Mouse (Mus musculus): ENCODE results near the gene Tor2a. TPM values are rescaled to one million over a fixed set of nuclear protein-coding genes. Genes with fewer than 3 reads are reported as not detected.

The Tor2a gene
- polyA plus RNA-seq, 1 experiment: 35.7 TPM

DNA sequence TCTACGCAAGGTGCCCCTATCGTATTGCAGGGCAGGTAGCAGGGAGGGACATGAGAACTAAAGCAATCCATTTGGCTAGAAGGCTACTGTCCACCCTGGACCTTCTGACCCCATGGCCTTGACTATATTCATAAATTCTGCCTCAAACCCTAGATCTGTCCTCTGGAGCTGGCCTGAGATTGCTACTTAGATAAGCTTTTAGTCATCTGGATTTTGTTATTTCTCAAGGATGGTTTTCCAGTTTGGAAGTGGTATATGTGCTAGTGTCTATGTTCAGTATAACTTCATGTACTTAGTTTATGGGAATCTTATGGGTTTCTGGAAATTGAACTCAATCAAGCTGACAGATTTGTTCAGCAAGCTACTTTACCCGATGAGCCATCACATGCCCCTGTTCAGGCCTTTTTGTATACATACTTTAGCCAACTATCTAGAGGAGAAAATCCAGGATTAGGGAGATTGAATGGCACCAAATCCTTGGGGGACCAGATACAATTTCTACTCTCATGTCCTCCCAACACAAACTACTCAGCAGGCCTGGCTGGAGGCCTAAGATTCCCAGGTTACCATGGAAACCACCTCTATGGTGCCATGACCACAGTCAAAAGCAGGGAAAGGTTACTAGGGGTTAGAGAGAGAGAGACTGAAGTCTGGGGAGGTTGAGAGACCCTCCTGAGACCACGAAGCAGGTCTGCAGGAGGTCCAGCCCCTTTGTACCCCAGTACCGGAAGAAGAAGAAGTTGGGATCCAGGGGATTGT, 12.5 kb downstream of the Tor2a start:
- no peak overlapping the region for H3K4me3 ChIP-seq (ENCODE audit: insufficient read depth, poor library complexity, severe bottlenecking)

DNA sequence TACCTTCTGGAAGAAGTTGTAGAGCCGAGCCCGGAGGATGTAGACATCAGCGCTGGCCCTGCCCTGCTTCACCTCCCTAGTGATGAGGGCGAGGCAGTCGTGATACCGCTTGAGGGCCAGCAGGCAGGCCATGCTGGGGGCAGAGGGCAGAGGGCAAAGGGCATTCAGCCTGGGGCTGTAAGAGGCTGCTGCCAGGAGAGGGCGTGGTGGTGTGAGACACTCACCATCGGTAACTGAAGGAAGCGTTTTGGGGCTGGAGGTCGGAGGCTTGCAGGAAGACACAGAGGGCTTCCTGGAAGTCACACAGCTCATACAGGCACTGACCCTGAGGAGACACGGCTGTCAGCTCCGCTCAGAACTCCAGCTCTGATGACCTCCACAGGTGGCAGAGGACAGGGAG, 14.9 kb downstream of the Tor2a start:
- H3K4me3 ChIP-seq (ENCODE audit: insufficient read depth, poor library complexity, severe bottlenecking): no peak overlapping the region
- no peaks in the 10 kb centered on the region for H3K27me3 ChIP-seq (ENCODE audit: control insufficient read depth, insufficient read depth, insufficient read length)
- H3ac ChIP-seq (ENCODE audit: control insufficient read depth, insufficient read length, low read depth): no peak overlapping the region
- H3K79me2 ChIP-seq (ENCODE audit: control insufficient read depth, insufficient read depth): peaks cover 13% of the 10 kb centered on the region
- peaks cover 11% of the 10 kb centered on the region for H3K79me3 ChIP-seq (ENCODE audit: low read depth)
- TF ChIP-seq CTCF (IDR thresholded peaks at IDR 0.05; ENCODE audit: control insufficient read depth, insufficient read depth, insufficient read length): no peak
- no peak for TF ChIP-seq MAX (IDR thresholded peaks at IDR 0.05)
- TF ChIP-seq MYOD1 (IDR thresholded peaks at IDR 0.05; ENCODE audit: control insufficient read depth, insufficient read length, low read depth): no peak
- no peak for TF ChIP-seq MYOG (IDR thresholded peaks at IDR 0.05; ENCODE audit: control insufficient read depth, extremely low read depth, insufficient read length)
- TF ChIP-seq FOSL1 (IDR thresholded peaks at IDR 0.05; ENCODE audit: insufficient read depth, low read length, poor library complexity, severe bottlenecking): no peak
- no peak for TF ChIP-seq CEBPB (IDR thresholded peaks at IDR 0.05; ENCODE audit: low read depth)
- TF ChIP-seq USF1 (IDR thresholded peaks at IDR 0.05; ENCODE audit: low read depth): no peak
- H3K36me3 ChIP-seq (ENCODE audit: control insufficient read depth, insufficient read depth): peaks cover 3% of the 10 kb centered on the region

More for the DNA sequence above, 12.5 kb downstream of the Tor2a start:
- Histone ChIP-seq H3K79me2 (ENCODE audit: control insufficient read depth, insufficient read depth) (no peaks in the 10 kb centered on the region), H3ac (ENCODE audit: control insufficient read depth, insufficient read length, low read depth) (no peak overlapping the region), H3K79me3 (ENCODE audit: low read depth) (no peaks in the 10 kb centered on the region), H3K27me3 (ENCODE audit: control insufficient read depth, insufficient read depth, insufficient read length) (no peaks in the 10 kb centered on the region), H3K36me3 (ENCODE audit: control insufficient read depth, insufficient read depth) (no peaks in the 10 kb centered on the region)
- TF ChIP-seq MYOD1 (IDR thresholded peaks at IDR 0.05; ENCODE audit: control insufficient read depth, insufficient read length, low read depth): no peak
- TF ChIP-seq CEBPB (IDR thresholded peaks at IDR 0.05; ENCODE audit: low read depth): no peak
- no peak for TF ChIP-seq FOSL1 (IDR thresholded peaks at IDR 0.05; ENCODE audit: insufficient read depth, low read length, poor library complexity, severe bottlenecking)
- TF ChIP-seq MAX (IDR thresholded peaks at IDR 0.05): no peak
- TF ChIP-seq MYOG (IDR thresholded peaks at IDR 0.05; ENCODE audit: control insufficient read depth, extremely low read depth, insufficient read length): no peak
- no peak for TF ChIP-seq USF1 (IDR thresholded peaks at IDR 0.05; ENCODE audit: low read depth)
- TF ChIP-seq CTCF (IDR thresholded peaks at IDR 0.05; ENCODE audit: control insufficient read depth, insufficient read depth, insufficient read length): no peak

DNA sequence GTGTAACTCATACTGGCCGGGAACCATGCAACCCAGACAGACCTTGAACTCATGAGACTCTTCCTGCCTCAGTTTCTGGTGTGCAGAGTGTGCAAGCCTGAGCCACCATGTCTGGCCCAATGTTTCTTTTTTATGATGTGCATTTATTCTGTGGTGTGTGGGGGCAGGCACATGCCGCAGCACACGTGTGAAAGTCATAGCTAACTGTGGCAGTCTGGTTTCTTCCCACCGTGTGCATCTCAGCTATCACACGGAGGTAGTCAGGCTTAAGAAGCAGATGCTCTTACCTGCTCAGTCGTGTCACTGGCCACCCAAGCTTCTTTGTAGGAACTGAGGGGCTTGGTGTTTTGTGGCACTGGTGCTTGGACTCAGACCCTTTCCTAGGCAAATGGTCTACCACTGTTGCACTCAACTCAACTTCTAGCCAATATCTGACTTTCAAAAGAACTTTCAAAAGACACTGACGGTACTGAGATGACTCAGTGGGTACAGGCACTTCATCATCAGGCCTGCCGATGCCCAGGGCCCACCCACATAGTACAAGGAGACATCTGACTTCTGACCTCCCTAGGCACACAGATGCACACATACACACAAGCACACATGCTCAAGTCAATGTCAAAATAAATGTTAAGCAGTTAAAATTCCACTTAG, 15.7 kb downstream of the Tor2a start:
- peaks cover 11% of the 10 kb centered on the region for H3K36me3 ChIP-seq (ENCODE audit: control insufficient read depth, insufficient read depth)
- no peak overlapping the region for H3K4me3 ChIP-seq (ENCODE audit: insufficient read depth, poor library complexity, severe bottlenecking)
- peaks cover 22% of the 10 kb centered on the region for H3K79me2 ChIP-seq (ENCODE audit: control insufficient read depth, insufficient read depth)
- H3ac ChIP-seq (ENCODE audit: control insufficient read depth, insufficient read length, low read depth): no peak overlapping the region
- TF ChIP-seq MAX (IDR thresholded peaks at IDR 0.05) (no peak), FOSL1 (IDR thresholded peaks at IDR 0.05; ENCODE audit: insufficient read depth, low read length, poor library complexity, severe bottlenecking) (no peak), USF1 (IDR thresholded peaks at IDR 0.05; ENCODE audit: low read depth) (no peak), MYOG (IDR thresholded peaks at IDR 0.05; ENCODE audit: control insufficient read depth, extremely low read depth, insufficient read length) (no peak), CEBPB (IDR thresholded peaks at IDR 0.05; ENCODE audit: low read depth) (no peak), MYOD1 (IDR thresholded peaks at IDR 0.05; ENCODE audit: control insufficient read depth, insufficient read length, low read depth) (no peak), CTCF (IDR thresholded peaks at IDR 0.05; ENCODE audit: control insufficient read depth, insufficient read depth, insufficient read length) (no peak)
- no peaks in the 10 kb centered on the region for H3K27me3 ChIP-seq (ENCODE audit: control insufficient read depth, insufficient read depth, insufficient read length)
- peaks cover 13% of the 10 kb centered on the region for H3K79me3 ChIP-seq (ENCODE audit: low read depth)

GRCm38 (mm10) chr2:32775359-32776074, 18.5 kb downstream of the Tor2a start, which contains the start of the genes Ttc16 and Ptrh1:
Gene Ttc16, minus strand, starts transcription at chr2:32775633.
Gene Ptrh1, plus strand, starts transcription at chr2:32775786.
- peaks cover 13% of the 10 kb centered on the region for H3K79me3 ChIP-seq (ENCODE audit: low read depth)
- peaks cover 27% of the 10 kb centered on the region for H3K79me2 ChIP-seq (ENCODE audit: control insufficient read depth, insufficient read depth)
- H3ac ChIP-seq (ENCODE audit: control insufficient read depth, insufficient read length, low read depth): peak within 1 kb of the TSS; percentile 92
- peaks cover 24% of the 10 kb centered on the region for H3K36me3 ChIP-seq (ENCODE audit: control insufficient read depth, insufficient read depth)
- TF ChIP-seq CTCF (IDR thresholded peaks at IDR 0.05; ENCODE audit: control insufficient read depth, insufficient read depth, insufficient read length) (no peak), MAX (IDR thresholded peaks at IDR 0.05) (peak; percentile 61), MYOG (IDR thresholded peaks at IDR 0.05; ENCODE audit: control insufficient read depth, extremely low read depth, insufficient read length) (no peak)
- H3K27me3 ChIP-seq (ENCODE audit: control insufficient read depth, insufficient read depth, insufficient read length): no peaks in the 10 kb centered on the region
- H3K4me3 ChIP-seq (ENCODE audit: insufficient read depth, poor library complexity, severe bottlenecking): peak within 1 kb of the TSS; percentile 75

GRCm38 (mm10) chr2:32776192-32776591, 19.2 kb downstream of the Tor2a start:
- Histone ChIP-seq H3K79me3 (ENCODE audit: low read depth) (peaks cover 13% of the 10 kb centered on the region), H3ac (ENCODE audit: control insufficient read depth, insufficient read length, low read depth) (peak overlapping the region; percentile 92), H3K27me3 (ENCODE audit: control insufficient read depth, insufficient read depth, insufficient read length) (no peaks in the 10 kb centered on the region), H3K4me3 (ENCODE audit: insufficient read depth, poor library complexity, severe bottlenecking) (peak overlapping the region; percentile 75), H3K36me3 (ENCODE audit: control insufficient read depth, insufficient read depth) (peaks cover 24% of the 10 kb centered on the region), H3K79me2 (ENCODE audit: control insufficient read depth, insufficient read depth) (peaks cover 27% of the 10 kb centered on the region)
- no peak for TF ChIP-seq CEBPB (IDR thresholded peaks at IDR 0.05; ENCODE audit: low read depth)
- TF ChIP-seq USF1 (IDR thresholded peaks at IDR 0.05; ENCODE audit: low read depth): peak; percentile 32
